Mouse (Mus musculus) brain, embryonic 14.5 days (tissue): Measurements from ENCODE around the gene Selenbp2.
"Not testable (repeated sequence)": the region's sequence is repeated elsewhere in the genome, so short reads cannot be mapped to it uniquely, and the experiment has no call there.

Experiments used
- CTCF ChIP-seq: fragments of 200-500 bp; IDR thresholded peaks from 2 replicates; pipeline ENCODE4 v1.5.1; 2012; ENCODE audit warnings: inconsistent platforms, mild to moderate bottlenecking, moderate library complexity, borderline replicate concordance; ENCODE audit not compliant: insufficient read depth, insufficient read length; ENCODE audit errors: extremely low read depth
- POLR2A ChIP-seq: fragments of 200-500 bp; IDR thresholded peaks from 2 replicates; pipeline ENCODE4 v1.6.1; 2012; ENCODE audit warnings: mild to moderate bottlenecking, inconsistent platforms, borderline replicate concordance; ENCODE audit not compliant: poor library complexity, insufficient read depth, insufficient read length, severe bottlenecking; ENCODE audit errors: extremely low read depth

DNA sequence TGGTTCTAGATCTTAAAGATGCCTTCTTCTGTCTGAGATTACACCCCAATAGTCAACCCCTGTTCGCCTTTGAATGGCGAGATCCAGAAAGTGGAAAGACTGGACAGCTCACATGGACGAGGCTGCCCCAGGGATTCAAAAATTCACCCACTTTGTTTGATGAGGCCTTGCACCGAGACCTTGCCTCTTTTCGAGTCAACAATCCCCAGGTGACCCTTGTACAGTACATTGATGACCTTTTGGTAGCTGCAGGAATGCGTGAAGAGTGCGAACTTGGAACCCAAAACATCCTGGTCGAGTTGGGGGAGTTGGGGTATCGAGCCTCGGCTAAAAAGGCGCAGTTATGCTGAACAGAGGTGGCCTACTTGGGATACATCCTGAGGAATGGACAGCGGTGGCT is 13.3 kb upstream of the Selenbp2 start:
- TF ChIP-seq CTCF, POLR2A: not testable (repeated sequence)
